Mouse (Mus musculus) hindbrain, embryonic 10.5 days (tissue): ENCODE measurements around the gene Gm8994. TPM values are rescaled to one million over a fixed set of nuclear protein-coding genes. Genes with fewer than 3 reads are reported as not detected.
"Not testable (repeated sequence)": the region's sequence is repeated elsewhere in the genome, so short reads cannot be mapped to it uniquely, and the experiment has no call there.

ENCODE experiments used
- DNase-seq: peaks from one replicate; pipeline ENCODE4 v3.0.0-alpha.2; 2017; ENCODE audit warnings: low spot score
- H3K27ac ChIP-seq: fragments of 300-500 bp; sonication (generic); 2 replicates; pipeline ENCODE4 v1.5.1; 2016; ENCODE audit warnings: mild to moderate bottlenecking, moderate library complexity
- H3K27me3 ChIP-seq: fragments of 300-500 bp; sonication (generic); 2 replicates; pipeline ENCODE4 v1.6.1; 2016; ENCODE audit warnings: mild to moderate bottlenecking; ENCODE audit not compliant: poor library complexity, insufficient read depth, severe bottlenecking
- H3K36me3 ChIP-seq: fragments of 300-500 bp; sonication (generic); 2 replicates; pipeline ENCODE4 v1.6.1; 2016; ENCODE audit warnings: mild to moderate bottlenecking, moderate library complexity
- H3K4me1 ChIP-seq: fragments of 300-500 bp; sonication (generic); replicated peaks from 2 replicates; pipeline ENCODE4 v1.6.1; 2016; ENCODE audit warnings: mild to moderate bottlenecking
- H3K4me3 ChIP-seq: fragments of 300-500 bp; sonication (generic); 2 replicates; pipeline ENCODE4 v1.5.1; 2016; ENCODE audit warnings: mild to moderate bottlenecking, moderate library complexity
- H3K9me3 ChIP-seq: fragments of 300-500 bp; sonication (generic); 2 replicates; pipeline ENCODE4 v1.6.1; 2016; ENCODE audit warnings: mild to moderate bottlenecking, moderate library complexity
- WGBS: fragments of 180-500 bp; shearing (Covaris S2); methylation state at CpG from one replicate; pipeline ENCODE4 v1.1.7; 2016; 5-methylcytosine and 5-hydroxymethylcytosine counted together
- polyA plus RNA-seq: library from polyadenylated mRNA; unstranded; fragments of >200 nt; fragmentation: Nextera tagmentation; extraction: Ambion mirVana; gene quantifications from 2 replicates; pipeline ENCODE4 v1.2.1, GENCODE M21; 2016

Gene Gm8994
- polyA plus RNA-seq = not detected in 2 replicates

GRCm38 (mm10) chr6:136327239-136327638 is at the start of gene Gm8994:
TSS of gene Gm8994 (plus strand) at chr6:136327539.
- 93% methylated on average over 4 of the region's 4 CpGs for WGBS
- not testable (repeated sequence) for H3K9me3 ChIP-seq, H3K27ac ChIP-seq, H3K27me3 ChIP-seq, H3K4me3 ChIP-seq, H3K4me1 ChIP-seq, DNase-seq, H3K36me3 ChIP-seq

GRCm38 (mm10) chr6:136277685-136278084 is 49.7 kb upstream of the Gm8994 start:
- no peaks in the 10 kb centered on the region for H3K9me3 ChIP-seq
- H3K4me3 ChIP-seq = no peak overlapping the region
- H3K27ac ChIP-seq = no peak overlapping the region
- no peak for DNase-seq
- H3K27me3 ChIP-seq = no peaks in the 10 kb centered on the region
- 81% methylated on average over 4 of the region's 4 CpGs for WGBS
- no peaks in the 10 kb centered on the region for H3K4me1 ChIP-seq
- no peaks in the 10 kb centered on the region for H3K36me3 ChIP-seq

- DNase-seq = no peak
- Histone ChIP-seq H3K4me1 (no peaks in the 10 kb centered on the region), H3K27ac (no peak overlapping the region), H3K36me3 (no peaks in the 10 kb centered on the region), H3K4me3 (no peak overlapping the region), H3K9me3 (no peaks in the 10 kb centered on the region), H3K27me3 (no peaks in the 10 kb centered on the region)
- WGBS = 84% methylated on average over 8 of the region's 8 CpGs
Measured at GRCm38 (mm10) chr6:136284565-136284964, 42.8 kb upstream of the Gm8994 start.

- no peaks in the 10 kb centered on the region for H3K4me1 ChIP-seq
- no peak for DNase-seq
Measured at GRCm38 (mm10) chr6:136286180-136286579, 41.2 kb upstream of the Gm8994 start.

GRCm38 (mm10) chr6:136286589-136286988 is 40.8 kb upstream of the Gm8994 start:
- WGBS = 83% methylated on average over 4 of the region's 4 CpGs
- Histone ChIP-seq H3K9me3 (no peaks in the 10 kb centered on the region), H3K27ac (no peak overlapping the region), H3K36me3 (no peaks in the 10 kb centered on the region), H3K4me1 (no peaks in the 10 kb centered on the region), H3K27me3 (no peaks in the 10 kb centered on the region), H3K4me3 (no peak overlapping the region)
- DNase-seq = no peak

More at GRCm38 (mm10) chr6:136286180-136286579, 41.2 kb upstream of the Gm8994 start:
- 88% methylated on average over 11 of the region's 11 CpGs for WGBS
- H3K27me3 ChIP-seq = no peaks in the 10 kb centered on the region
- H3K9me3 ChIP-seq = no peaks in the 10 kb centered on the region
- H3K27ac ChIP-seq = no peak overlapping the region
- H3K36me3 ChIP-seq = no peaks in the 10 kb centered on the region
- no peak overlapping the region for H3K4me3 ChIP-seq

GRCm38 (mm10) chr6:136291424-136291823 is 35.9 kb upstream of the Gm8994 start:
- Histone ChIP-seq H3K4me3 (no peak overlapping the region), H3K27me3 (no peaks in the 10 kb centered on the region), H3K9me3 (no peaks in the 10 kb centered on the region), H3K27ac (no peak overlapping the region), H3K4me1 (no peaks in the 10 kb centered on the region), H3K36me3 (no peaks in the 10 kb centered on the region)
- no peak for DNase-seq
- WGBS = 88% methylated on average over 3 of the region's 3 CpGs

GRCm38 (mm10) chr6:136291951-136292714 is 35.2 kb upstream of the Gm8994 start:
- WGBS = 81% methylated on average over 11 of the region's 11 CpGs
- no peak overlapping the region for H3K4me3 ChIP-seq
- no peak overlapping the region for H3K27ac ChIP-seq
- H3K9me3 ChIP-seq = no peaks in the 10 kb centered on the region
- no peaks in the 10 kb centered on the region for H3K27me3 ChIP-seq
- no peak for DNase-seq
- no peaks in the 10 kb centered on the region for H3K36me3 ChIP-seq
- H3K4me1 ChIP-seq = no peaks in the 10 kb centered on the region

GRCm38 (mm10) chr6:136293700-136294099 is 33.6 kb upstream of the Gm8994 start:
- Histone ChIP-seq H3K4me1 (no peaks in the 10 kb centered on the region), H3K4me3 (no peak overlapping the region), H3K27ac (no peak overlapping the region), H3K36me3 (no peaks in the 10 kb centered on the region), H3K27me3 (no peaks in the 10 kb centered on the region), H3K9me3 (no peaks in the 10 kb centered on the region)
- WGBS = 87% methylated on average over 6 of the region's 6 CpGs
- no peak for DNase-seq

- H3K4me1 ChIP-seq = no peaks in the 10 kb centered on the region
- 82% methylated on average over 4 of the region's 4 CpGs for WGBS
- H3K4me3 ChIP-seq = no peak overlapping the region
- DNase-seq = no peak
- H3K27me3 ChIP-seq = no peaks in the 10 kb centered on the region
- H3K36me3 ChIP-seq = no peaks in the 10 kb centered on the region
- no peaks in the 10 kb centered on the region for H3K9me3 ChIP-seq
- no peak overlapping the region for H3K27ac ChIP-seq
Measured at GRCm38 (mm10) chr6:136295821-136296220, 31.5 kb upstream of the Gm8994 start.

- DNase-seq = no peak
- Histone ChIP-seq H3K27me3 (no peaks in the 10 kb centered on the region), H3K9me3 (no peaks in the 10 kb centered on the region), H3K27ac (no peak overlapping the region), H3K36me3 (no peaks in the 10 kb centered on the region), H3K4me3 (no peak overlapping the region), H3K4me1 (no peaks in the 10 kb centered on the region)
- WGBS = 92% methylated on average over 2 of the region's 2 CpGs
Measured at GRCm38 (mm10) chr6:136296251-136296650, 31.1 kb upstream of the Gm8994 start.

GRCm38 (mm10) chr6:136303514-136303913 is 23.8 kb upstream of the Gm8994 start:
- H3K27me3 ChIP-seq = no peaks in the 10 kb centered on the region
- no peak overlapping the region for H3K4me3 ChIP-seq
- H3K4me1 ChIP-seq = peaks cover 8% of the 10 kb centered on the region
- no peaks in the 10 kb centered on the region for H3K9me3 ChIP-seq
- no peak for DNase-seq
- no peak overlapping the region for H3K27ac ChIP-seq
- H3K36me3 ChIP-seq = no peaks in the 10 kb centered on the region

GRCm38 (mm10) chr6:136304369-136304988 is 22.9 kb upstream of the Gm8994 start:
- WGBS = 80% methylated on average over 11 of the region's 11 CpGs
- Histone ChIP-seq H3K4me3 (no peak overlapping the region), H3K9me3 (no peaks in the 10 kb centered on the region), H3K4me1 (peaks cover 8% of the 10 kb centered on the region), H3K27ac (no peak overlapping the region), H3K27me3 (no peaks in the 10 kb centered on the region), H3K36me3 (no peaks in the 10 kb centered on the region)
- DNase-seq = no peak

- Histone ChIP-seq H3K27ac (no peak overlapping the region), H3K36me3 (no peaks in the 10 kb centered on the region), H3K4me3 (no peak overlapping the region), H3K4me1 (peaks cover 8% of the 10 kb centered on the region), H3K27me3 (no peaks in the 10 kb centered on the region), H3K9me3 (no peaks in the 10 kb centered on the region)
- 92% methylated on average over 2 of the region's 2 CpGs for WGBS
- no peak for DNase-seq
Measured at GRCm38 (mm10) chr6:136309487-136309886, 17.9 kb upstream of the Gm8994 start.
